Mouse (Mus musculus) olfactory bulb, adult 2 months (tissue): ENCODE results near the gene Syt2. TPM values are rescaled to one million over a fixed set of nuclear protein-coding genes. Genes with fewer than 3 reads are reported as not detected.

Experiments used
- H3K27ac ChIP-seq: fragments of 200-500 bp; 2 replicates; pipeline ENCODE4 v1.5.1; 2012; ENCODE audit warnings: low read depth, low read length; ENCODE audit not compliant: insufficient read depth
- H3K4me1 ChIP-seq: fragments of 200-500 bp; 2 replicates; pipeline ENCODE4 v1.6.1; 2012; ENCODE audit warnings: low read length; ENCODE audit not compliant: control insufficient read depth, insufficient read depth
- H3K4me3 ChIP-seq: fragments of 200-500 bp; 2 replicates; pipeline ENCODE4 v1.5.1; 2012; ENCODE audit warnings: mild to moderate bottlenecking, low read depth, low read length, moderate library complexity; ENCODE audit not compliant: insufficient read depth
- CTCF ChIP-seq: fragments of 200-500 bp; IDR thresholded peaks from 2 replicates; pipeline ENCODE4 v1.5.1; 2012; ENCODE audit warnings: low read depth, mild to moderate bottlenecking, low read length, moderate library complexity; ENCODE audit not compliant: insufficient read depth
- POLR2A ChIP-seq: fragments of 200-500 bp; IDR thresholded peaks from 2 replicates; pipeline ENCODE4 v1.6.1; 2012; ENCODE audit warnings: mild to moderate bottlenecking, low read depth, low read length, moderate library complexity; ENCODE audit not compliant: insufficient read depth
- WGBS: fragments of 180-500 bp; shearing (Covaris S2); methylation state at CpG from one replicate; pipeline ENCODE4 v1.1.7; 2018; 5-methylcytosine and 5-hydroxymethylcytosine counted together
- polyA plus RNA-seq: library from polyadenylated mRNA; stranded (reverse); fragments of >200 nt; gene quantifications from 2 replicates; pipeline ENCODE4 v1.2.4, GENCODE M21; 2012; ENCODE audit warnings: low replicate concordance; ENCODE audit not compliant: missing spikeins, insufficient read depth, insufficient read length

Gene Syt2
- polyA plus RNA-seq, 1 experiment: not detected

DNA sequence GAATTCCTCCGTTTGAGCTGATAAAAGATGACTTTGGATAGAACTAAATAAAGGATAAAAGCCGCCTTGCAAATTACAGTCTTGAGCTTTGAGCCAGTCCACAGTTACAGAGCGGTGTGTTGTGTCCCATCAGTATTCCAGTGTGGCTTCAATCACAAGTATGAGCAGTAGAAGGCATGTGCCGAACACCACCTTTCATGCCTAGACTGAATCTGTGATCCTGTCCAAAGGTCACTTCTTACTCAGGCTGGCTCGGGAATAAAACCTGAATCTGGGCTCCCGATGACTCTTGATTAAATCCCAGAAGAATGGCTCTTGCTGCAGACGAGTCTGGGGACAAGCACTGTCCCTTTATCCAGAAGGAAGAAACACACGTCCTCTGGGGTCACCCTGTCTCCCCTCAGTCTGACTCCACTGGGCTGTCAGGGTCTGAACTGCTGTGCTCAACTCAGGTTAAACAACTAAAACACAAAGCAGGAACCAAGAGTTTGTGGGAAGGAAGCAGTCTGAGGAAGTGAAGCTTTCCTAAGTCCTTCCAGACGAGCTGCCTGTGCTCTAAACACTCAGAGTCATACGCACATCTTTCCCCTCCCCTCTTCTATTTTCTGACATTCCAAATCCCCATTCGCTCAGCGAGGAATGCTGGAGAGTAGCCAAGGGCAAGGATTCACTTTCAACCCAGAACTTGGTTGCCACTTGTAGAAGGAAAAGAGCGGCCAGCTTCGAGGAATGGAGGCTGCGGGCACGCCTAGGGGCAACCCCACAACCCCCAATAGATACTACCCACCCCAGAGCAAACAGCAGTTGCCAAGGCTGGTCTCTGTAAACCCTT is 157.0 kb downstream of the Syt2 start:
- Histone ChIP-seq H3K4me1 (peaks cover 13% of the 10 kb centered on the region), H3K4me3 (no peak overlapping the region), H3K27ac (peak overlapping the region; percentile 3; the same call in 1 of the 2 replicates)
- TF ChIP-seq CTCF: no peak
- no peak for TF ChIP-seq POLR2A
- 32% methylated on average over 16 of the region's 16 CpGs for WGBS

GRCm38 (mm10) chr1:134804373-134804772 is 157.9 kb downstream of the Syt2 start:
- Histone ChIP-seq H3K27ac (no peak overlapping the region), H3K4me3 (no peak overlapping the region), H3K4me1 (peaks cover 13% of the 10 kb centered on the region)
- WGBS: 32% methylated on average over 5 of the region's 5 CpGs
- TF ChIP-seq POLR2A: no peak
- TF ChIP-seq CTCF: no peak

DNA sequence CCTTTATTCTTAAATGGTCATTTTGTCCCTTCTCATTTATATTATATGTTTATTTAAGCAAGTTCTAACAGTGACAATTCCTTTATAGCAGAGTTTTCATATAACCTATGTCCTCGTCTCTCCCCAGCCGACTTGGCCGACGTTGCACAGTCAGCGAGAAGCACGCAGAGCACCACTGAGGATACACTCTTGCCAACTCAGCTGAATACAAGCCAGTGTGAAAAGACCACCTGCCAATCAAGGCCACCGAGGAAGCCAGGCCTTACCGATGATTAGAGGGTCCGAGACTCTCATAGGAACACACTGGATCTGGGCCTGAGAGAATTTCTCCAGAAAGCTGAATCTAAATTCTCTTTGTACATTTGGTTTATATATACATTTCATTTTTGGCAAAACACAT is 159.0 kb downstream of the Syt2 start:
- 38% methylated on average over 9 of the region's 9 CpGs for WGBS
- Histone ChIP-seq H3K4me1 (peaks cover 13% of the 10 kb centered on the region), H3K4me3 (no peak overlapping the region), H3K27ac (no peak overlapping the region)
- TF ChIP-seq CTCF (no peak), POLR2A (no peak)

Other genes starting within 250 kb of the Syt2 start
- gene Cyb5r1, start 241.1 kb upstream of the Syt2 start, polyA plus RNA-seq: not detected in 2 replicates
- not detected in 2 replicates for gene Adipor1, start 231.3 kb upstream of the Syt2 start, polyA plus RNA-seq
- not detected in 2 replicates for gene Klhl12, start 191.1 kb upstream of the Syt2 start, polyA plus RNA-seq
- not detected in 2 replicates for gene Rabif, start 152.0 kb upstream of the Syt2 start, polyA plus RNA-seq
- gene Mgat4e, start 97.0 kb upstream of the Syt2 start, polyA plus RNA-seq: not detected in 2 replicates
- gene Kdm5b, start 86.5 kb upstream of the Syt2 start, polyA plus RNA-seq: 557 TPM in 1 of 2 replicates, not detected in the other